In the genomic region with DNA sequence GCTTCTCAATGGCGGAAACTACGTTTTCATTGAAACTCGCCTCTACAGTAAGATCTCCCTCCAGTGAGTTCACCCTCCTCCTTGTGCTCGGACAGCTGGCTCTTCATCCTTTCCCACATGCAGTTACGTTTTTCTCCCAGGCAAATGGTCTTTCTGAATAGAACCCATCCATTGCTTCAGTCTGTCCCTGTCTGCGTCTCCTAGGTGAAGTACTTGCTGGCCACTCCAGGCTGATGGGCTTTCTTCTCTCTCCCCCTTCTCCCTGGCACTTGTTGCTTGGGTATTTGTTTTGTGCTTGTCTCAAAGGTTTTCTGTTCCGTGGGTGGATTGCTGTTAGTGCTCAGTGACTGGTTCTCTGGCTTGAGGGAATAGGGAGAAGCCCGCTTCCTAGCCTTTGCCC, we compare ENCODE assay signal across 19 mouse cellular contexts.
"Had no signal": no experiment of that assay in that cellular context is flagged by ENCODE, and none has a peak within 500 bp of the region (broad histone marks: within the 10 kb centered on the region; RNA-seq: fewer than 3 reads in every experiment).

No protein-coding gene starts in this region.

- H3K9me3 ChIP-seq: limb, embryonic 12.5 days; liver, embryonic 13.5 days; lung, embryonic 15.5 days; midbrain, embryonic 12.5 days had no signal

- H3K9ac ChIP-seq: limb, embryonic 12.5 days; liver, embryonic 13.5 days; liver, postnatal 0 days; lung, embryonic 15.5 days; midbrain, embryonic 12.5 days had no signal

- ATAC-seq: liver, postnatal 0 days had no signal

- DNase-seq: kidney, adult 8-10 months; kidney, postnatal 36 days; layer of hippocampus, adult 9-11 months; layer of hippocampus, postnatal 36 days; liver; liver, embryonic 13.5 days; liver, postnatal 0 days; lung, postnatal 14 days; retina, postnatal 1 day; right cerebral cortex, postnatal 4 days; spleen, adult 18-20 months; thymus, adult 18-20 months; thymus, postnatal 14 days had no signal

- H3K36me3 ChIP-seq: limb, embryonic 12.5 days; liver, embryonic 13.5 days; lung, embryonic 15.5 days; midbrain, embryonic 12.5 days had no signal

- H3K27me3 ChIP-seq: limb, embryonic 12.5 days; liver, embryonic 13.5 days; lung, embryonic 15.5 days; megakaryocyte, embryonic 14.5 days; midbrain, embryonic 12.5 days had no signal

- H3K4me3 ChIP-seq: limb, embryonic 12.5 days; liver, embryonic 13.5 days; lung, embryonic 15.5 days; megakaryocyte, embryonic 14.5 days; midbrain, embryonic 12.5 days had no signal

- H3K4me2 ChIP-seq: limb, embryonic 12.5 days; liver, embryonic 13.5 days; lung, embryonic 15.5 days; midbrain, embryonic 12.5 days had no signal

- H3K4me1 ChIP-seq: liver, embryonic 13.5 days; lung, embryonic 15.5 days; megakaryocyte, embryonic 14.5 days had no signal

- H3K27ac ChIP-seq: kidney, postnatal 0 days; limb, embryonic 12.5 days; liver, embryonic 13.5 days; lung, embryonic 15.5 days; macrophage; midbrain, embryonic 12.5 days had no signal
